Mouse (Mus musculus) inflammation-experienced regulatory T-cells, adult 6 months (primary cell): ENCODE data around the gene Diras2. TPM values are rescaled to one million over a fixed set of nuclear protein-coding genes. Genes with fewer than 3 reads are reported as not detected.

ENCODE experiments used
- ATAC-seq: one replicate; pipeline ENCODE4 v1.8.0; 2017
- polyA plus RNA-seq, 3 experiments: library from polyadenylated mRNA; unstranded; fragments of 100-300 nt; shearing (Covaris generic); gene quantifications; one replicate each; pipeline ENCODE4 v1.2.1; 2017

Diras2 gene
- polyA plus RNA-seq, 3 experiments from 2014 or later, result not detected

GRCm38 (mm10) chr13:52457177-52457888 is 73.7 kb downstream of the Diras2 start:
- no peak for ATAC-seq

DNA sequence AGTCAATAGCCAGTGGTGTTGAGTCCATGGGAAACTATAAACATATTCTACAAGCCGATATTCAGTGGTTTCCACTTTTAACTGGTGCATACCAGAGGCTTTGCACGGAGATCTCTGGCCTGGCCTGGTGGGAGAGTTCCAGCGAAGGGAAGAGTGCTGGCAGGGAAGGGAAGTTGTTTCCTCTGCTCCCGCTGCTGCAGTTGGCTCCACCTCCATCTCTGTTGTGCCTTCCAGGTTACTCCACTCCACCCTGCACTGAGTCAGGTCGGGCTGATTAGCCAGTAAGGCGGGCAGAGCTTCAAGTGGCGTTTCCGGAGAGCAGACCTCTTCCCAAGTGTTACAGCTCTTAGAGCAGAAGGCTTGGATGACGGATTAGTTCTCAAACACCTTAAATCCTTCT is 75.8 kb downstream of the Diras2 start:
- ATAC-seq, result no peak

GRCm38 (mm10) chr13:52454708-52455250 is 76.3 kb downstream of the Diras2 start:
- ATAC-seq, result no peak

Other genes starting within 250 kb of the Diras2 start
- gene Syk, start 51.9 kb upstream of the Diras2 start, polyA plus RNA-seq, result 1 to 10 TPM in 1 of 3 experiments, under 1 TPM in 2; 0.16 to 1.1 (median 0.97) TPM